Mouse (Mus musculus) liver, embryonic 14.5 days (tissue): ENCODE data around the gene Fam135a. TPM values are rescaled to one million over a fixed set of nuclear protein-coding genes. Genes with fewer than 3 reads are reported as not detected.

Experiments used
- ATAC-seq: fragments of 200-750 bp; cut with Nextera tagmentation; 2 replicates; pipeline ENCODE4 v1.8.0; 2017; ENCODE audit warnings: moderate number of reproducible peaks, mild to moderate bottlenecking, moderate library complexity; ENCODE audit not compliant: insufficient read depth
- DNase-seq, 3 experiments: peaks; one replicate each; pipeline ENCODE4 v3.0.0-alpha.2; 2012 to 2013; ENCODE audit warnings: low read depth in 3 of 3, low spot score in 3 of 3
- H3K27ac ChIP-seq: fragments of 300-500 bp; sonication (generic); 2 replicates; pipeline ENCODE4 v1.5.1; 2014; ENCODE audit warnings: moderate library complexity, mild to moderate bottlenecking, control low read depth, inconsistent platforms
- H3K27me3 ChIP-seq: fragments of 300-500 bp; sonication (generic); 2 replicates; pipeline ENCODE4 v1.6.1; 2014; ENCODE audit warnings: mild to moderate bottlenecking, low read length, moderate library complexity; ENCODE audit not compliant: control insufficient read depth, insufficient read depth
- H3K36me3 ChIP-seq: fragments of 300-500 bp; sonication (generic); replicated peaks from 2 replicates; pipeline ENCODE4 v1.6.1; 2014; ENCODE audit warnings: low read depth; ENCODE audit not compliant: control insufficient read depth, insufficient read depth
- H3K4me1 ChIP-seq, 2 experiments: fragments of 200-500 bp in 1 of 2; fragments of 300-500 bp in 1 of 2; sonication (generic) in 1 of 2; replicated peaks; 2 replicates each; pipeline ENCODE4 v1.6.1; 2012 to 2014; ENCODE audit warnings: antibody characterized with exemption in 1 of 2, inconsistent platforms in 1 of 2, low read length in 1 of 2; ENCODE audit not compliant: control insufficient read depth in 2 of 2, insufficient read depth in 2 of 2
- H3K4me2 ChIP-seq: fragments of 300-500 bp; sonication (generic); 2 replicates; pipeline ENCODE4 v1.6.1; 2014; ENCODE audit warnings: low read depth, mild to moderate bottlenecking, control low read depth, moderate library complexity
- H3K4me3 ChIP-seq, 2 experiments: fragments of 200-500 bp in 1 of 2; fragments of 300-500 bp in 1 of 2; sonication (generic) in 1 of 2; 2 replicates each; pipeline ENCODE4 v1.5.1; 2012 to 2014; ENCODE audit warnings: low read depth in 2 of 2, low read length in 2 of 2, mild to moderate bottlenecking in 2 of 2, control low read depth in 1 of 2, inconsistent platforms in 1 of 2, moderate library complexity in 1 of 2; ENCODE audit not compliant: insufficient read depth in 1 of 2
- H3K9ac ChIP-seq: fragments of 300-500 bp; sonication (generic); replicated peaks from 2 replicates; pipeline ENCODE4 v1.6.1; 2014; ENCODE audit warnings: mild to moderate bottlenecking, control low read depth, moderate library complexity
- H3K9me3 ChIP-seq: fragments of 300-500 bp; sonication (generic); 2 replicates; pipeline ENCODE4 v1.6.1; 2016; ENCODE audit warnings: low read length, mixed read lengths; ENCODE audit not compliant: control insufficient read depth
- CTCF ChIP-seq: IDR thresholded peaks from 2 replicates; pipeline ENCODE4 v1.5.1; 2016; ENCODE audit warnings: antibody characterized with exemption, low read depth, control low read depth
- EP300 ChIP-seq: IDR thresholded peaks from 2 replicates; pipeline ENCODE4 v1.6.1; 2016; ENCODE audit warnings: antibody characterized with exemption, low read depth
- WGBS: fragments of 180-500 bp; shearing (Covaris S2); extraction: QIAGEN DNeasy Blood & Tissue Kit; methylation state at CpG from one replicate; pipeline ENCODE4 v1.1.7; 2014; ENCODE audit not compliant: insufficient replicate concordance; 5-methylcytosine and 5-hydroxymethylcytosine counted together
- polyA plus RNA-seq, 2 experiments: library from polyadenylated mRNA; depleted of rRNA in 1 of 2; stranded (reverse) in 1 of 2; unstranded in 1 of 2; fragments of >200 nt; fragmentation: Nextera tagmentation in 1 of 2; extraction: Ambion mirVana in 1 of 2; gene quantifications; 2 replicates each; pipeline versions ENCODE4 v1.2.1 to v1.2.3; 2012 to 2014

Gene Fam135a
- polyA plus RNA-seq, 2 experiments, result 3.3 to 5.1 TPM

- H3K4me2 ChIP-seq, result no peak overlapping the region
- ATAC-seq (no peak), DNase-seq (no peak)
- H3K4me1 ChIP-seq, result no peaks in the 10 kb centered on the region
- H3K27me3 ChIP-seq, result no peaks in the 10 kb centered on the region
- WGBS, result 58% methylated on average over 5 of the region's 5 CpGs
- H3K9ac ChIP-seq, result no peak overlapping the region
- no peaks in the 10 kb centered on the region for H3K9me3 ChIP-seq
- no peak overlapping the region for H3K27ac ChIP-seq
- no peak overlapping the region for H3K4me3 ChIP-seq
- no peaks in the 10 kb centered on the region for H3K36me3 ChIP-seq
- no peak for TF ChIP-seq EP300
- TF ChIP-seq CTCF, result no peak
Observed at GRCm38 (mm10) chr1:24073386-24074248, 26.5 kb downstream of the Fam135a start.

- Histone ChIP-seq H3K36me3 (no peaks in the 10 kb centered on the region), H3K4me3 (no peak overlapping the region), H3K4me1 (no peaks in the 10 kb centered on the region), H3K9me3 (no peaks in the 10 kb centered on the region), H3K27me3 (no peaks in the 10 kb centered on the region), H3K27ac (no peak overlapping the region), H3K4me2 (no peak overlapping the region), H3K9ac (no peak overlapping the region)
- WGBS, result 72% methylated on average over 7 of the region's 7 CpGs
- ATAC-seq, result no peak
- no peak for TF ChIP-seq EP300
- no peak for TF ChIP-seq CTCF
- no peak for DNase-seq
Observed at GRCm38 (mm10) chr1:24068830-24069229, 31.3 kb downstream of the Fam135a start.

GRCm38 (mm10) chr1:24066706-24067105, 33.4 kb downstream of the Fam135a start:
- ATAC-seq (no peak), DNase-seq (no peak)
- H3K9me3 ChIP-seq, result no peaks in the 10 kb centered on the region
- H3K4me1 ChIP-seq, result no peaks in the 10 kb centered on the region
- no peak for TF ChIP-seq CTCF
- no peak for TF ChIP-seq EP300
- H3K9ac ChIP-seq, result no peak overlapping the region
- 61% methylated on average over 4 of the region's 4 CpGs for WGBS
- no peaks in the 10 kb centered on the region for H3K27me3 ChIP-seq
- H3K36me3 ChIP-seq, result no peaks in the 10 kb centered on the region
- no peak overlapping the region for H3K4me3 ChIP-seq
- H3K4me2 ChIP-seq, result no peak overlapping the region
- H3K27ac ChIP-seq, result no peak overlapping the region

GRCm38 (mm10) chr1:24055706-24056105, 44.4 kb downstream of the Fam135a start:
- Histone ChIP-seq H3K36me3 (no peaks in the 10 kb centered on the region), H3K27me3 (no peaks in the 10 kb centered on the region), H3K4me3 (no peak overlapping the region), H3K27ac (no peak overlapping the region), H3K4me2 (no peak overlapping the region), H3K9me3 (no peaks in the 10 kb centered on the region), H3K9ac (no peak overlapping the region), H3K4me1 (no peaks in the 10 kb centered on the region)
- ATAC-seq (no peak), DNase-seq (no peak)
- WGBS, result 81% methylated on average over 14 of the region's 14 CpGs
- TF ChIP-seq EP300 (no peak), CTCF (no peak)

- Histone ChIP-seq H3K4me2 (no peak overlapping the region), H3K9me3 (no peaks in the 10 kb centered on the region), H3K27ac (no peak overlapping the region), H3K36me3 (no peaks in the 10 kb centered on the region), H3K27me3 (no peaks in the 10 kb centered on the region), H3K9ac (no peak overlapping the region), H3K4me1 (no peaks in the 10 kb centered on the region), H3K4me3 (no peak overlapping the region)
- 58% methylated on average over 6 of the region's 6 CpGs for WGBS
- no peak for ATAC-seq
- DNase-seq, result no peak
- TF ChIP-seq CTCF (no peak), EP300 (no peak)
Observed at GRCm38 (mm10) chr1:24046730-24047510, 53.2 kb downstream of the Fam135a start.
